Mouse (Mus musculus) intestine, embryonic 15.5 days (tissue): ENCODE data around the gene Bmper. TPM values are rescaled to one million over a fixed set of nuclear protein-coding genes. Genes with fewer than 3 reads are reported as not detected.

Experiments used
- ATAC-seq: fragments of 200-750 bp; cut with Nextera tagmentation; 2 replicates; pipeline ENCODE4 v1.8.0; 2017; ENCODE audit warnings: moderate TSS enrichment, moderate library complexity
- H3K27ac ChIP-seq: fragments of 300-500 bp; sonication (generic); 2 replicates; pipeline ENCODE4 v1.5.1; 2015; ENCODE audit warnings: mild to moderate bottlenecking, inconsistent platforms
- H3K27me3 ChIP-seq: fragments of 300-500 bp; sonication (generic); replicated peaks from 2 replicates; pipeline ENCODE4 v1.6.1; 2015; ENCODE audit warnings: inconsistent platforms
- H3K36me3 ChIP-seq: fragments of 300-500 bp; sonication (generic); 2 replicates; pipeline ENCODE4 v1.6.1; 2015; ENCODE audit warnings: inconsistent platforms
- H3K4me1 ChIP-seq: fragments of 300-500 bp; sonication (generic); replicated peaks from 2 replicates; pipeline ENCODE4 v1.6.1; 2015; ENCODE audit warnings: inconsistent platforms
- H3K4me2 ChIP-seq: fragments of 300-500 bp; sonication (generic); replicated peaks from 2 replicates; pipeline ENCODE4 v1.6.1; 2015; ENCODE audit warnings: mild to moderate bottlenecking, inconsistent platforms
- H3K4me3 ChIP-seq: fragments of 300-500 bp; sonication (generic); replicated peaks from 2 replicates; pipeline ENCODE4 v1.5.1; 2015; ENCODE audit warnings: inconsistent platforms
- H3K9ac ChIP-seq: fragments of 300-500 bp; sonication (generic); 2 replicates; pipeline ENCODE4 v1.6.1; 2015; ENCODE audit warnings: inconsistent platforms
- H3K9me3 ChIP-seq: fragments of 300-500 bp; sonication (generic); 2 replicates; pipeline ENCODE4 v1.6.1; 2016; ENCODE audit warnings: inconsistent platforms
- WGBS: fragments of 180-500 bp; shearing (Covaris S2); methylation state at CpG from one replicate; pipeline ENCODE4 v1.1.7; 2015; 5-methylcytosine and 5-hydroxymethylcytosine counted together
- polyA plus RNA-seq: library from polyadenylated mRNA; unstranded; fragments of >200 nt; fragmentation: Nextera tagmentation; extraction: Ambion mirVana; gene quantifications from 2 replicates; pipeline ENCODE4 v1.2.1, GENCODE M21; 2015

Gene Bmper
- polyA plus RNA-seq, 1 experiment from 2014 or later: 10.1 TPM

DNA sequence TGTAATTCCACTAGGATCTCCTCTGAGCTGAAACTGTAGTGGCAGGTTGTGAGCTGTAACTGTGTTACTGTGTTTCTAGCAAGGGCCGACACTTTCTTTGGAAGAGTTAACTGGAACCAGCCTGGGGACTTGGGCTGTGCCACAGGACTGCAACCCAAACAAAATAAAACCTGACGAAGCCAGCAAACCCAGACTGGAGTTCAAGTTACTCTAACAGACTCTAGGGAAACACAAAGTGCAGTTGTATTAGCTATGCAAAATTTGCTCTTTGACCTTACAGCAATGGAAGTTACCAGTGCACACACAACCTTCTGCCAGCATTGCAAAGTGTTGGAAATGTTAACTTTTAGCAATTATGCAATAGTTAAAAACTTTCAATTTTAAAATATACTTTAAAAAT, 140.3 kb downstream of the Bmper start:
- no peak for ATAC-seq
- Histone ChIP-seq H3K4me2 (no peak overlapping the region), H3K36me3 (no peaks in the 10 kb centered on the region), H3K27ac (no peak overlapping the region), H3K4me1 (no peaks in the 10 kb centered on the region), H3K9ac (no peak overlapping the region), H3K4me3 (no peak overlapping the region), H3K9me3 (no peaks in the 10 kb centered on the region), H3K27me3 (no peaks in the 10 kb centered on the region)
- 66% methylated on average over 2 of the region's 2 CpGs for WGBS

DNA sequence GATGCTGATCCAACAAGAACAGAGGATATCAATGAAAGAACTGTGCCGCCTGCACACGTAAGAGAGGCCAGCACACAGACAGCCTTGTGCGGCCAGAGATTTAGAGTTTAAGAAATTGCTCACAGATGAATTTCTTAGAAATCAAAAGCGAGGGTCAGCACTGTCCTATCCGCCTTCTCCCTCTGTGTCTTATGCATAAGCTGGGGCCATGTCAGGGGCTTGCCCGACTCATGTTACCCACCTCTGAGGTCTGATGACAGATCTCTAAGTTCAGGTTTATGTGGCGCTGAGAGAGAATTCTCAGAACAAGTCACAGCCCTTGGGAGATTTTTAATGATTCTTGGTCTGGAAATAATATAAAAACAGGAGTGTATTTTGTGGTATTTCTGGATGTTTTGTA, 140.7 kb downstream of the Bmper start:
- Histone ChIP-seq H3K4me1 (no peaks in the 10 kb centered on the region), H3K9me3 (no peaks in the 10 kb centered on the region), H3K27me3 (no peaks in the 10 kb centered on the region), H3K4me2 (no peak overlapping the region), H3K4me3 (no peak overlapping the region), H3K36me3 (no peaks in the 10 kb centered on the region), H3K27ac (no peak overlapping the region), H3K9ac (no peak overlapping the region)
- 94% methylated on average over 7 of the region's 7 CpGs for WGBS
- ATAC-seq: no peak

- Histone ChIP-seq H3K36me3 (no peaks in the 10 kb centered on the region), H3K27me3 (no peaks in the 10 kb centered on the region), H3K27ac (no peak overlapping the region), H3K4me1 (no peaks in the 10 kb centered on the region), H3K9ac (no peak overlapping the region), H3K9me3 (no peaks in the 10 kb centered on the region), H3K4me2 (no peak overlapping the region), H3K4me3 (no peak overlapping the region)
- WGBS: 85% methylated on average over 2 of the region's 2 CpGs
- ATAC-seq: no peak
Observed at GRCm38 (mm10) chr9:23364047-23364446, 141.2 kb downstream of the Bmper start.

DNA sequence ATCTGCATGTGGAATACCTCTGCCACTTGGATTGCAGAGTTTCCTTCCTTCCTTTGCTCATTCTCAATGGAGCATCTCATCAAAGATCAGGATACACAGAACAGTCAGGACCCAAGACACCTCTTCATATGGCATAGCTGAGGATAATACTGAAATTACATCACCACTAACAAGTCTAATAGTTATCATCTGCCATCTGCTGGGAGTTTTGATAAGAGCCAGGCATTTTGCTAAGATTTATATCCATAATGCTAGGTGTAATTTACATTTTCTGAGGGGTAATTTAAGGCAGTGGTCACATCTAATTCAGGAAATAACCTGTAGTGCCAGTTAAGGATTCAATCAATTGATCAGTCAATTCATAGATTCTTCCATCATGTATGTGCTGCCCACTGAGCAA, 145.2 kb downstream of the Bmper start:
- ATAC-seq: no peak
- no peaks in the 10 kb centered on the region for H3K9me3 ChIP-seq
- H3K4me3 ChIP-seq: no peak overlapping the region
- H3K4me1 ChIP-seq: no peaks in the 10 kb centered on the region
- H3K27ac ChIP-seq: no peak overlapping the region
- no peaks in the 10 kb centered on the region for H3K27me3 ChIP-seq
- H3K9ac ChIP-seq: no peak overlapping the region
- no peaks in the 10 kb centered on the region for H3K36me3 ChIP-seq
- H3K4me2 ChIP-seq: no peak overlapping the region

DNA sequence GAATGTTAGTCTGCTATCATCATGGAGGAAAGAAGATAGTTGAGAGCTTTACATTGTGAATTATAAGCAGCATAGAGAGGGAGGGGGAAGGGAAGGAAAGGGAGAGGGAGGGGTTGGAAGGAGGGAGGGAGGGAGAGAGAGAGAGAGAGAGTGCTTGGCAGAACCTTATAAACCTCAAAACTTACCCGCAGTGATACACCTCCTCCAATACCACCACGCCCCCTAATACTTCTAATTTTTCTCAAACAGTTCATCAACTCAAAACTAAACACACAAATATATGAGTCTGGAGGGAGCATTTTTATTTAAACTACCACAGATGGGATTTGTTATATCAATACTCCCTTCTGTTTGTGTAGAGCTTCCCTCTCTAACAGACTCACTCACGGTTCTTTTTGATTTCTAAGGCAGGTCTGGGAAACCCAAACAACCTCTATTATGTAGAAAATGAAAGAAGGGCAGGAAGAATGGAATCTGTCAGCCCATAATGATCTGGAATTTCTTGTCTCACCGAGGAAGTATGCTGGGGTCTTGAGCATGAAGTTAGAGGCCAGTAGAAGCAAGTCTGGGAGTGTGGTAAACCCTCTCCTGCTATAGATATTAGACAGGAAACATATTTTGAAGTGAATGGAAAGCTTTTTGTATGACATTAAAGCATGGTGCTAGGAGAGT, 152.0 kb downstream of the Bmper start:
- no peaks in the 10 kb centered on the region for H3K9me3 ChIP-seq
- no peak overlapping the region for H3K27ac ChIP-seq
- H3K4me2 ChIP-seq: no peak overlapping the region
- H3K4me3 ChIP-seq: no peak overlapping the region
- no peaks in the 10 kb centered on the region for H3K27me3 ChIP-seq
- no peak overlapping the region for H3K9ac ChIP-seq
- H3K36me3 ChIP-seq: no peaks in the 10 kb centered on the region
- 0 out of 2 replicates have a peak, but pooled peaks cover 3% of the 10 kb centered on the region for H3K4me1 ChIP-seq
- 46% methylated on average over 4 of the region's 4 CpGs for WGBS
- no peak for ATAC-seq

- H3K9me3 ChIP-seq: no peaks in the 10 kb centered on the region
- 64% methylated on average over 5 of the region's 5 CpGs for WGBS
Observed at GRCm38 (mm10) chr9:23377831-23378730, 155.2 kb downstream of the Bmper start.

GRCm38 (mm10) chr9:23378731-23379170, 155.9 kb downstream of the Bmper start:
- Histone ChIP-seq H3K36me3 (no peaks in the 10 kb centered on the region), H3K27ac (no peak overlapping the region), H3K4me3 (no peak overlapping the region), H3K27me3 (no peaks in the 10 kb centered on the region), H3K4me2 (no peak overlapping the region), H3K9ac (no peak overlapping the region), H3K4me1 (0 out of 2 replicates have a peak, but pooled peaks cover 3% of the 10 kb centered on the region), H3K9me3 (no peaks in the 10 kb centered on the region)
- ATAC-seq: no peak
- 41% methylated on average over 6 of the region's 6 CpGs for WGBS

More at GRCm38 (mm10) chr9:23377831-23378730, 155.2 kb downstream of the Bmper start:
- no peak for ATAC-seq
- H3K36me3 ChIP-seq: no peaks in the 10 kb centered on the region
- H3K4me2 ChIP-seq: no peak overlapping the region
- no peak overlapping the region for H3K27ac ChIP-seq
- no peak overlapping the region for H3K9ac ChIP-seq
- no peak overlapping the region for H3K4me3 ChIP-seq
- H3K27me3 ChIP-seq: no peaks in the 10 kb centered on the region
- H3K4me1 ChIP-seq: 0 out of 2 replicates have a peak, but pooled peaks cover 3% of the 10 kb centered on the region

DNA sequence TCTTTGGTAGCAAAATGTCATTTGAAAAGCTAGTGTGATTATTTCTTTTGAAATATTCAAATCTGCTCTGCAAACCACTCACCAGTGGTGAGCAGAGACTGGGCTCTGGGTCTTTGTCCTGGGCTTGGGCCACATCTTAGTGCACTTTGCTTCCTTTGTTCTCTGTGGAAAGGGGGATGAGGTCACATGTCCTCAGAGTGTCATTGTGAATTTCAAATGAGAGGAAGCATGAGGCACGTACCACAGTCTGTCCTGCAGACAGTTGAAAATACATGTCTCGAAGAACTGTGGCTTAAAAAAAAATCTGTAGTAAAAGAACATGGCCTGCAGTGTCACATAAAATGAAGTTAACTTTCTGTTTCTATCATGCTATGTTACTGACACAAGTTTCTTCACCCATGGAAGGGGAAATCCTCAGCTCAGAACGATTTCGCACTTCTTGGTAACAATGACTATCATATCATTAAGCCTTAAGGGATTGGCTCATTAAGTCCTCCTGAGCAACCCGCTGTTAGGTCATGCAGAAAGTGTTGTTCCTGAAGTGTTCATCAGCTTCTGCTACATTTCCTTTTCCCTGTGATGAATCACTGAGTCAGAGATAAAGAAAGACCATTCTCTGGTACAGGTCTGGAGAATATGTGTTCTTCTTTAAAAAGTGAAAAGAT, 157.4 kb downstream of the Bmper start:
- no peak overlapping the region for H3K27ac ChIP-seq
- WGBS: 81% methylated on average over 5 of the region's 5 CpGs
- no peaks in the 10 kb centered on the region for H3K36me3 ChIP-seq
- H3K4me1 ChIP-seq: 0 out of 2 replicates have a peak, but pooled peaks cover 3% of the 10 kb centered on the region
- H3K9me3 ChIP-seq: no peaks in the 10 kb centered on the region
- H3K4me2 ChIP-seq: no peak overlapping the region
- H3K27me3 ChIP-seq: no peaks in the 10 kb centered on the region
- ATAC-seq: no peak
- no peak overlapping the region for H3K9ac ChIP-seq
- no peak overlapping the region for H3K4me3 ChIP-seq

DNA sequence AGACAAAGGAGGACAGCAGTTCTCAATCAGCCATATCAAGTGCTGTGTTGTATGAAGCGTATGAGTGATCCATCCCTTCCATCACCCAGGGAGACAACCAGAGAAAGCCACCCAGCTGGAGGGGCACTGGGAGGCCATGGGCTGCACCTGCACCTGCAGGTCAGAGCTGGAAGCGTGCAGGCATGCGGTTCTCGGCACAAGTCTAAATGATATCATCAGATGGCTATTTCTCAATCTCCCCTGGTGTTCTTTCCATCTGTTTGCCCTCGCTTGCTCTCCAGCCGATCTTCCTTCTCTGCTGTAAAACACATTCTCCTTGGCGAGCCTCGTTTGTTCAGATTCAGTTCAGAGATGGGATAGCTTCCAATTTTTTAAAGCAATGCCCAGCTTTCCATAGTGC, 160.4 kb downstream of the Bmper start:
- no peak overlapping the region for H3K4me2 ChIP-seq
- H3K9me3 ChIP-seq: no peaks in the 10 kb centered on the region
- H3K27ac ChIP-seq: no peak overlapping the region
- H3K9ac ChIP-seq: no peak overlapping the region
- no peak overlapping the region for H3K4me3 ChIP-seq
- 73% methylated on average over 8 of the region's 8 CpGs for WGBS
- no peak for ATAC-seq
- H3K4me1 ChIP-seq: 0 out of 2 replicates have a peak, but pooled peaks cover 3% of the 10 kb centered on the region
- H3K27me3 ChIP-seq: no peaks in the 10 kb centered on the region
- H3K36me3 ChIP-seq: no peaks in the 10 kb centered on the region

DNA sequence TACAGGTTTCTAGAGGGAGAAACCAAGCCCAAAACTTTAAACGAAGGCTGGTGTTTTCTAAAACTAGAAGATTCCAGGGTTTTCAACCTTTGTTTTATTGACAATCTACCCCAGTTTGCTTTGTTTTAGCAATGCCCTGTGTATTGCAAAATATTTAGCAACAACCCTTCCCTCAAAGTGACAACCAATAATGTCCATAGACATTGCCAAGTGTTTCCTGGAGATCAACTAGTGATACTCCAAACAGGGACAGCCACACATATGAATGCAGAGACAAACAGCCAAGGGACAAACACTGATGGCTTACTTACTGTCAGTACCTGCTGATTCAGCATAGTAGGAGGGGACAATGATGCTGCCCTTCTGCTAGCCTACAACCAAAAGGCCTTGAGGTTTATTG, 161.0 kb downstream of the Bmper start:
- Histone ChIP-seq H3K27me3 (no peaks in the 10 kb centered on the region), H3K9me3 (no peaks in the 10 kb centered on the region), H3K36me3 (no peaks in the 10 kb centered on the region), H3K27ac (no peak overlapping the region), H3K4me2 (no peak overlapping the region), H3K4me3 (no peak overlapping the region), H3K4me1 (0 out of 2 replicates have a peak, but pooled peaks cover 1% of the 10 kb centered on the region), H3K9ac (no peak overlapping the region)
- WGBS: 80% methylated on average over 1 of the region's 1 CpGs
- ATAC-seq: no peak

- 41% methylated on average over 3 of the region's 3 CpGs for WGBS
- Histone ChIP-seq H3K9me3 (no peaks in the 10 kb centered on the region), H3K4me3 (no peak overlapping the region), H3K36me3 (no peaks in the 10 kb centered on the region), H3K4me1 (no peaks in the 10 kb centered on the region), H3K27ac (no peak overlapping the region), H3K27me3 (no peaks in the 10 kb centered on the region), H3K4me2 (no peak overlapping the region), H3K9ac (no peak overlapping the region)
- ATAC-seq: 0 out of 2 replicates have a peak, but pooled peaks have one; percentile 10
Observed at GRCm38 (mm10) chr9:23384880-23385279, 162.0 kb downstream of the Bmper start.

DNA sequence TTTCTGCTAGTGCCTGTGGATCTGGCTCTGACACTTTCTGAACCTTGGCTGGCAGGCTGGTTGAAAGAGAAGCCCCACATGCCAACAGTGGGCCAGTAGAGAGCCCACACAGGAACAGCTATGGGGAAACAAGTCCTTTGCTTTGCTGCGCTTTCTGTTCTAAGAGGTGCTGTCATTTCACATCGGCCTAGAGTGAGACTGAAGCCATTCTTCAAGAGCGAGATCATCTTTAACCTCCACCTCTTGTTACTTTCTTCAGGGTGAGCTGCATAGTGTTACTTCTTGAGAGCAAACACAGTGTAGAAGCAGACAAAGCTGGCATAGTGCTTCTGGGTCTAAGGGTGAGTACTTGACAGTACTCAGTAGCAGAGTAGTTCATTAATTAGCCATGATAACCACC, 163.3 kb downstream of the Bmper start:
- 53% methylated on average over 3 of the region's 3 CpGs for WGBS
- no peak overlapping the region for H3K4me2 ChIP-seq
- ATAC-seq: no peak

More for the DNA sequence above, 163.3 kb downstream of the Bmper start:
- no peaks in the 10 kb centered on the region for H3K9me3 ChIP-seq
- no peak overlapping the region for H3K4me3 ChIP-seq
- no peak overlapping the region for H3K9ac ChIP-seq
- H3K27me3 ChIP-seq: no peaks in the 10 kb centered on the region
- H3K27ac ChIP-seq: no peak overlapping the region
- no peaks in the 10 kb centered on the region for H3K36me3 ChIP-seq
- no peaks in the 10 kb centered on the region for H3K4me1 ChIP-seq
